Mouse (Mus musculus): ENCODE data around the gene Cmklr1.

DNA sequence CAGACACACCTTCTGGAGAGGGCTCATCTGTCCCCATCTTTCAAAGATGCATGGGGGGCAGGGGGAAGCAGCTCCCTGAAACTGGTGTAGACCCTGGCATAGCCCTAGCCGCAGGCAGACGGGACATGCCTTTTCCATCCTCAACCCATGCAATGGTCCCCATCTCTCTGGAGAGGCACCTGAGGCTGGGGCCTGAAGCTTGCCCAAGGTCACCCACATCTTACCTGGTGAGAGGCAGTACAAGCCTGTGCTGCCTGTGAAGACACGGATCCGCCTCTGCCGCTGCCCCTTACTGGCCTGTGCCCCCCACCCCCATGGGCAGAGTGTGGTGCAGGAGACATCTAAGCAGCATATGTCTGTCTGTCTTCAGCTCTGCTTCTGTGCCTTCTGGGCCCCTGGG is 23.2 kb downstream of the Cmklr1 start:
- TF ChIP-seq EP300 (IDR thresholded peaks at IDR 0.05): no peak
- TF ChIP-seq CTCF (IDR thresholded peaks at IDR 0.05): no peak
